Mouse (Mus musculus) stomach, embryonic 15.5 days (tissue): ENCODE measurements around the gene Pdcd2l. TPM values are rescaled to one million over a fixed set of nuclear protein-coding genes. Genes with fewer than 3 reads are reported as not detected.

Source experiments
- ATAC-seq: fragments of 200-750 bp; cut with Nextera tagmentation; 2 replicates; pipeline ENCODE4 v1.8.0; 2017; ENCODE audit warnings: low read depth, moderate number of reproducible peaks, moderate TSS enrichment; ENCODE audit not compliant: insufficient read depth, low FRiP score
- H3K27ac ChIP-seq: fragments of 300-500 bp; sonication (generic); 2 replicates; pipeline ENCODE4 v1.5.1; 2015; ENCODE audit warnings: mild to moderate bottlenecking, inconsistent platforms
- H3K27me3 ChIP-seq: fragments of 300-500 bp; sonication (generic); replicated peaks from 2 replicates; pipeline ENCODE4 v1.6.1; 2015; ENCODE audit warnings: inconsistent platforms
- H3K36me3 ChIP-seq: fragments of 300-500 bp; sonication (generic); 2 replicates; pipeline ENCODE4 v1.6.1; 2015; ENCODE audit warnings: inconsistent platforms
- H3K4me1 ChIP-seq: fragments of 300-500 bp; sonication (generic); 2 replicates; pipeline ENCODE4 v1.6.1; 2015; ENCODE audit warnings: inconsistent platforms
- H3K4me2 ChIP-seq: fragments of 300-500 bp; sonication (generic); 2 replicates; pipeline ENCODE4 v1.6.1; 2015; ENCODE audit warnings: mild to moderate bottlenecking, inconsistent platforms
- H3K4me3 ChIP-seq: fragments of 300-500 bp; sonication (generic); replicated peaks from 2 replicates; pipeline ENCODE4 v1.5.1; 2015; ENCODE audit warnings: inconsistent platforms
- H3K9ac ChIP-seq: fragments of 300-500 bp; sonication (generic); 2 replicates; pipeline ENCODE4 v1.6.1; 2015; ENCODE audit warnings: inconsistent platforms
- H3K9me3 ChIP-seq: fragments of 300-500 bp; sonication (generic); 2 replicates; pipeline ENCODE4 v1.6.1; 2016; ENCODE audit warnings: inconsistent platforms
- WGBS: fragments of 180-500 bp; shearing (Covaris S2); methylation state at CpG from one replicate; pipeline ENCODE4 v1.1.7; 2015; 5-methylcytosine and 5-hydroxymethylcytosine counted together
- polyA plus RNA-seq: library from polyadenylated mRNA; unstranded; fragments of >200 nt; fragmentation: Nextera tagmentation; extraction: Ambion mirVana; gene quantifications from 2 replicates; pipeline ENCODE4 v1.2.1, GENCODE M21; 2015

Pdcd2l gene
- polyA plus RNA-seq = 54.4 and 65.0 TPM in 2 replicates

DNA sequence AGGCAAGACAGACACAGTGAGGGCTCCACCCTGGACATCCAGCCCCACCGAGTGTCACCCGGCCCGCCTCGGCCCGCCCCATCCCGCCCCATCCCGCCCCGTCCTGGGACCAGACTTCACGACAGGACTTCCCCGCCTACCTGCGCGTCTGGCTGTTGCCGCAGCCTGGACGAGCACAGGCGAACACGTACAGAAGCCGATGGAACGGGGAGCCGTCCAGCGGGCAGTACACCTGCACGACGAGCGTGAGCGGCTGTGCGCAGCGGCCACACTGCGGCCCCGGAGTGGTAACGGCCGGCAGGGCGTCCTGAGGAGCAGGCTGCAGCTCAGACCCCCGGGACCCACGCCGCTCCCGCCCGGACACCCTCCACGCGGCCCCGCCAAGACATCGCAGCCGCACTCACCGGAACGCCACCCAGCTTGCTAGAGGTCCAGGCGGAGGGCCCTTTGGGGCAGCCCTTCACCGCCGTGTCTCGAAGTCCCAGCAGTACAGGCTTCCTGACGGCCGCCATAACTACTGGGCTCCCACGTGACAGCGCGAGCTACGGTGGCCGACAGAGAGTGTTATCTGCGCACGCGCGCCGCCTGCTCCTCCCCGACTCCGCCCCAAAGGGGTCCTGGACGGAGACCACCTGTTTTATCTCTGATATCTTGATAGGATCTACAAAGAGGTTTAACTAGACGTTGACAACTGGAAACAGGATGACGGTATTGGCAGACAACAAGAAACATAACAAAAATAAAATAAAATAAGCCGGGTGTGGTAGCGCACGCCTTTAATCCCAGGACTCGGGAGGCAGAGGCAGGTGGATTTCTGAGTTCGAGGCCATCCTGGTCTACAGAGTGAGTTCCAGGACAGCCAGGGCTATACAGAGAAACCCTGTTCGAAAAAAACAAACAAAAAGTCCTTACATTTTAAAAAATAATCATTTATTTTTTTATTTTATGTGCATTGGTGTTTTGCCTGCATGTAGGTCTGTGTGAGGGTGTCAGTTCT lies at the start of gene Pdcd2l:
Pdcd2l (minus strand) TSS at position 530 of the 997 bp plus-strand sequence.
- peaks cover 22% of the 10 kb centered on the region for H3K36me3 ChIP-seq
- peak within 1 kb of the TSS; percentile 96 for H3K4me3 ChIP-seq
- no peaks in the 10 kb centered on the region for H3K9me3 ChIP-seq
- ATAC-seq = peak; percentile 91
- no peaks in the 10 kb centered on the region for H3K4me1 ChIP-seq
- peak within 1 kb of the TSS; percentile 76 for H3K9ac ChIP-seq
- H3K27me3 ChIP-seq = no peaks in the 10 kb centered on the region
- peak within 1 kb of the TSS; percentile 79 for H3K4me2 ChIP-seq
- 2% methylated on average over 70 of the region's 70 CpGs for whole genome bisulfite sequencing
- H3K27ac ChIP-seq = peak within 1 kb of the TSS; percentile 84

DNA sequence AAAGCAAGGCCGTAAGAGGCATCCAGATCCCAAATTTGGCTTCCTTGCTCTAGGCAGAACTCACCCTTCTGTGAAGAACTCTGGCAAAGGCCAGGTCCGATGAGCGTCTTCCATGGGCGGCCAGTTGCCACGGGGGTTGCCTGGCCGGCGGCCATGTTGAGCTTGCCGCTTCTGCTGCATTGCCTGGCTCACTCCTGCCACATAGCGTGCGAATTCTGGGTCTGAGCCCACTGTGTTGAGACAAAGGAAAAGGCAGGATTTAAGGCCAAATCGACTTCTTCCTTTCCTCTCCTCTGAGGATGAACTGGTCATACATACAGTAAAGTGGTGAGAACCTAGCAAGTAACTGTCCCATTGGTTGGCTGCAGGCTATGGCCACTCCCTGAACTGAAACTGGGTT lies 45.7 kb upstream of the Pdcd2l start:
- Histone ChIP-seq H3K4me1 (no peaks in the 10 kb centered on the region), H3K9me3 (no peaks in the 10 kb centered on the region), H3K36me3 (peaks cover 58% of the 10 kb centered on the region), H3K27ac (no peak overlapping the region), H3K9ac (no peak overlapping the region), H3K4me3 (no peak overlapping the region), H3K4me2 (no peak overlapping the region), H3K27me3 (no peaks in the 10 kb centered on the region)
- no peak for ATAC-seq
- WGBS = 94% methylated on average over 11 of the region's 11 CpGs

DNA sequence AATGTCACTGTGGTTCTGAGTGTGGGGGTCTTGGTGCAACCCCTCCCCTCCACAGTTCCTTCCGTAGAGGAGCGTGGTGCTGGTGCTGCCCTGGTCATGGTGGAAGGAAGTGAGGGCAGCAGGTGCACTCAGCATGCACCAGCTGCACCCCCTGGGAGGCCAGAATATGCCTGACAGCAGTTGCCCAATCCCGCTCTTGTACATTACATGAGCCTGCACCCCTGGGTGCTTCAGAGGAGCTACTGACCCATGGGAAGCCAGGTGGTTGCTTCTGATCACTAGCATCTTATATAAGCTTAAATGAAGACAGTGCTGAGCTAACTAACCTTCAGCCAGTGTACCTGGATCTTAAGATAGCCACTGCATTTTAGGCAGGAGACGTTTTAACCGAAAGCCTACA lies 41.6 kb upstream of the Pdcd2l start:
- H3K9ac ChIP-seq = no peak overlapping the region
- H3K4me2 ChIP-seq = no peak overlapping the region
- ATAC-seq = no peak
- 91% methylated on average over 5 of the region's 5 CpGs for WGBS
- H3K27ac ChIP-seq = no peak overlapping the region
- peaks cover 36% of the 10 kb centered on the region for H3K36me3 ChIP-seq
- no peaks in the 10 kb centered on the region for H3K9me3 ChIP-seq
- peaks cover 10% of the 10 kb centered on the region; the same call in 1 of the 2 replicates for H3K4me1 ChIP-seq
- H3K27me3 ChIP-seq = no peaks in the 10 kb centered on the region
- H3K4me3 ChIP-seq = no peak overlapping the region

DNA sequence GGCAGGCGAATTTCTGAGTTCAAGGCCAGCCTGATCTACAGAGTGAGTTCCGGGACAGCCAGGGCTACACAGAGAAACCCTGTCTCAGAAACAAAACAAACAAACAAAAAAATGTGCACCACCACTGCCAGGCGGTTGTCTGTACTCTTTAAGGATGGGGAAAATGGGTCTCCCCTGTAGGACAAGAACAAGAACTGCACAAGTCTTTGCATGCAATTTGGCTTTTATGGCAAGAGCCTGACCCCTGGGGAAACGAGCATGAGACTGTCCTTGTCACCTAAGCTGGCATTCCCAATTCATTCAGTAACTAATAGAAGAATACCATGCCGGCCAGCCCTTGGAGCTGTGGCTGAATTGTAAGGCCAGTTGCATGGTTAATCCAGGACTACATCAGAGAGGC lies 39.1 kb upstream of the Pdcd2l start:
- ATAC-seq = no peak
- Histone ChIP-seq H3K4me3 (no peak overlapping the region), H3K4me1 (peaks cover 15% of the 10 kb centered on the region; the same call in 1 of the 2 replicates), H3K9ac (no peak overlapping the region), H3K27ac (no peak overlapping the region), H3K36me3 (peaks cover 23% of the 10 kb centered on the region), H3K9me3 (no peaks in the 10 kb centered on the region), H3K27me3 (no peaks in the 10 kb centered on the region), H3K4me2 (no peak overlapping the region)
- WGBS = 85% methylated on average over 5 of the region's 5 CpGs

DNA sequence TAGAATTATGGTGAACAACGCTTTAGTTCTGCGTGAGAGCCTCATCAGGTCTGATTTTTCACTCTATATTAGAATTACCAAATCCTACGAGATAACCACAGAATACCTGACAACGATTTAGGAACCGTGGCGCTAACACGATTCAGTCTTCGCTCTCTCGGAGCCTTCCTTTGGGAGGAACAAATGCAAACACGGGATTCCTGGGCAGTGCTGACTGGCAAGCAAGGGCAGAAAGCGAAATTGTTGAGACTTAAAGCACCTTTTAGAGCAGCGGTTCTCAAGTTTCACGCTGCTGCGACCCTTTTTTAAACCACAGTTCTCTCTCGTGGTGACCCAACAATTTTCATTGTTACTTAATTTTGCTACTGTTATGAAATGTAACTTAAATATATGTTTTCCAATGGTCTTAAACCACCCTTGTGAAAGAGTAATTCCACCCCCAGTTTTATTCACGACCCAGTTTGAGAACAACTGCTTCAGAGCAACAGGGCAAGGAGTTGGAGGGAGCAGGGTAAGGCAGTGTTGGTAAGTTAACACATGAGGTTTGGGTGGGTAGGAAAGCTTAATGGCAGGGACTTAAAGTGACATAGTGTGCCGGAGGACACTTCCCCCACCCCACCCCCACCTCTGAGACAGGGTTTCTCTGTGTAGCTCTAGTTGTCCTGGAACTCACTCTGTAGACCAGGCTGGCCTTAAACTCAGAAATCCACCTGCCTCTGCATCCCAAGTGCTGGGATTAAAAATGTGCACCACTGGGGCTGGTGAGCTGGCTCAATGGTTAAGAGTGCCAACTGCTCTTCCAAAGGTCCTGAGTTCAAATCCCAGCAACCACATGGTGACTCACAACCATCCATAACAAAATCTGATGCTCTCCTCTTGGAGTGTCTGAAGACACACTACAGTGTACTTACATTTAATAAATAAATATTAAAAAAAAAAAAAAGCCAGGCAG lies 38.4 kb upstream of the Pdcd2l start:
- ATAC-seq = no peak
- H3K4me3 ChIP-seq = peak overlapping the region; percentile 50
- no peaks in the 10 kb centered on the region for H3K27me3 ChIP-seq
- H3K9ac ChIP-seq = peak overlapping the region; percentile 34
- H3K4me1 ChIP-seq = peaks cover 15% of the 10 kb centered on the region; the same call in 1 of the 2 replicates
- 2% methylated on average over 17 of the region's 17 CpGs for WGBS
- no peaks in the 10 kb centered on the region for H3K9me3 ChIP-seq
- H3K27ac ChIP-seq = peak overlapping the region; percentile 94
- H3K36me3 ChIP-seq = peaks cover 19% of the 10 kb centered on the region
- peak overlapping the region; percentile 75 for H3K4me2 ChIP-seq

DNA sequence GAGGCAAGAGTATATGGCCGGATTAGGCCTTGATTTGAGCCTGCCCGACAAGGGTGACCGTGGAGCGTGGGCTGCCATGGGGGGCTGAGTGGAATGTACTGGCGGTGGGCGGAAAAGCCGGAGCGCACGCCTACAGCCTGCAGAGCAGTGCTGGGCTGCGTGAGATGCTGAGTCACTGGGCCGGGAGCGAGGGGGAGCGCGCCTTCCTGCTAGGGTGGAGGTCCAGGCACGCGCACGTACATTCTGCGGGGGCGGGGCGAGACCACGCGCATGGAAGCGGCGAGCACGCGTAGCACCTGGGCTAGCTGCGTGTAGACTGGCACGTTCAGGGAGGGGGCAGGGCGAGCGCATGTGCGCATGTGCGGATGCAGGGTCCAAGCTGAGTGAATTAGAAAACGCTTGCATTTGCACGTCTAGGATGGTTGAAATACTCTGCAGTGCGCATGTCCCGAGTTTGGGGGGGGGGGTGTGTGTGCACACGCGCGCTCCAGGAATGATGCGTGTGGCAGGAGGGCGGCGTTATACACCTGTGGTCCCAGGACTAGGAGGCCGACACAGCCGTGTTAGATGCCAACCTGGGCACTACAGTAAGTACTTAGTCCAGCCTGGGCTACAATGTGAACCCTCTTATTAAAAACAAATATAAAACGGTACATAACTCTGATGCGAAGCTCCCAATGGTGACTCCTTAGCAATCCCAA lies 37.6 kb upstream of the Pdcd2l start:
- peaks cover 16% of the 10 kb centered on the region for H3K36me3 ChIP-seq
- H3K4me3 ChIP-seq = peak overlapping the region; percentile 50
- under 1% methylated on average over 45 of the region's 46 CpGs for WGBS
- peaks cover 15% of the 10 kb centered on the region; the same call in 1 of the 2 replicates for H3K4me1 ChIP-seq
- no peaks in the 10 kb centered on the region for H3K27me3 ChIP-seq
- H3K9me3 ChIP-seq = no peaks in the 10 kb centered on the region
- peak overlapping the region; percentile 94 for H3K27ac ChIP-seq
- H3K9ac ChIP-seq = peak overlapping the region; percentile 34
- peak; percentile 90 for ATAC-seq
- peak overlapping the region; percentile 75 for H3K4me2 ChIP-seq

DNA sequence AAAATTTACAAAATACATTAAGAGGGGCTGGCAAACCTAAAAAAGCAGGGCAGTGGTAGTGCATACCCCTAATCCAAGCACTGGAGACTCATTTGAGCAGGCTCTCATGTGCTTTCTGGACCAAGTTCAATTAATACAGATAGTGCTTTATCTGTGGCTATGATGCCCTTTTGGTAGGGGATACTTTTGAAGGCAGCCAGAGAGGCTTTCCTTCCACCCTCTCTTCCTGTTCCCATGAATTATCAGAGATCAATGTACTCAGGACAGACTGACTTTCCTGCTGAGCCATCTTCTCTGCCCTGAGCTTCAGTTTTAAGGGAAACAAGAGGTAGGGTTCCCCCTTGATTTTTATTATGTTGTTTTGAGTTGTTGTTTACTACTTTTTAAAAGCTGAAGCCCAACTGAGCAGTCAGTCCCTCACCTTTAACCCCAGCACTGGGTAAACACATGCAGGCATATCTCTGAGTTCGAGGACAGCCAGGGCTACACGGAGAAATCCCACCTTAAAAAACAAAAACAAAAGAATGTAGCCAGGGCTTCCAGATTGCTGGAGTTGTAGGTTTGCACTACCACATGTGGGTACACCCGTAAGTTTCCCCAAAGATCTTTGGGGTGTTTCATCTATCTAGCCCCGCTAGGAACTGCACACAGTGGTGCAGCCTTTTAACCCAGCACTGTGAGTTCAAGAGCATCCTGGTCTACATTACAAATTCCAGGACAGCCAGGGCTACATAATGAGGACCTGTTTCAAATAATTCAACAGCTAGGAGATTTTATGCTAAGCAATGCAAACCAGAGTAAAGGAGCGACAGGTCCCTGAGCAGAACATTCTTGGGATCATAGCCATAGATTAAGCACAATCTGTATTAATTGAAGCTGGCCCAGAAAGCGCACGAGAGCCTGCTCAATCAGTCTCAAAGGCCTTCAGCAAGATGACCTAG lies 36.6 kb upstream of the Pdcd2l start:
- peak overlapping the region; percentile 0; the same call in 1 of the 2 replicates for H3K9ac ChIP-seq
- WGBS = 34% methylated on average over 7 of the region's 7 CpGs
- peaks cover 9% of the 10 kb centered on the region for H3K36me3 ChIP-seq
- ATAC-seq = no peak
- H3K4me1 ChIP-seq = peaks cover 24% of the 10 kb centered on the region
- peak overlapping the region; percentile 94 for H3K27ac ChIP-seq
- H3K4me2 ChIP-seq = peak overlapping the region; percentile 75
- H3K9me3 ChIP-seq = no peaks in the 10 kb centered on the region
- peak overlapping the region; percentile 50 for H3K4me3 ChIP-seq
- no peaks in the 10 kb centered on the region for H3K27me3 ChIP-seq

DNA sequence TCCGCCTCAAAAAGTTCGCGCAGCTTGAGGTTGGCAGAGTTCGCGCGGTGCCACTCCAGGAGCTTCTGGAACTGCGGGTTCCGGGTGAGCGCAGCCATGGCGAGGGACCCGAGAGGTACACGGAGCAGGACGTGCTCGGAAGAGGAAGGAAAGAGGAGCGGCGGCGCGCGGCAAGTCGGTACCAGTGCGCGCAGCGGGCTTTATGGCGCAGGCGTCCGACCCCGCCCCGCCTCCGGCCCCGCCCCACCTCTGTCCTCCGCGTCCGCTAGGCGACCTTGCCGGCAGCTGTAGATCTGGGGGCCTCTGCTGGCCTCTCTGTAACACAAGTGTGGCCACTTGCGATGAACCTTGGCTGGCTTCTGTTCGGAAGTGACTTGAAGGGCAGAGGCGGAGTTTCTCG lies 33.7 kb upstream of the Pdcd2l start, which contains the start of gene Gpi1:
Gpi1 (minus strand) TSS at position 221 of the 400 bp plus-strand sequence.
- Histone ChIP-seq H3K9ac (peak within 1 kb of the TSS; percentile 74), H3K9me3 (no peaks in the 10 kb centered on the region), H3K36me3 (peaks cover 26% of the 10 kb centered on the region; the same call in 1 of the 2 replicates), H3K4me1 (peaks cover 37% of the 10 kb centered on the region), H3K27me3 (no peaks in the 10 kb centered on the region), H3K4me3 (peak within 1 kb of the TSS; percentile 81), H3K4me2 (peak within 1 kb of the TSS; percentile 80), H3K27ac (peak within 1 kb of the TSS; percentile 91)
- WGBS = under 1% methylated on average over 39 of the region's 39 CpGs
- ATAC-seq = peak; percentile 67

DNA sequence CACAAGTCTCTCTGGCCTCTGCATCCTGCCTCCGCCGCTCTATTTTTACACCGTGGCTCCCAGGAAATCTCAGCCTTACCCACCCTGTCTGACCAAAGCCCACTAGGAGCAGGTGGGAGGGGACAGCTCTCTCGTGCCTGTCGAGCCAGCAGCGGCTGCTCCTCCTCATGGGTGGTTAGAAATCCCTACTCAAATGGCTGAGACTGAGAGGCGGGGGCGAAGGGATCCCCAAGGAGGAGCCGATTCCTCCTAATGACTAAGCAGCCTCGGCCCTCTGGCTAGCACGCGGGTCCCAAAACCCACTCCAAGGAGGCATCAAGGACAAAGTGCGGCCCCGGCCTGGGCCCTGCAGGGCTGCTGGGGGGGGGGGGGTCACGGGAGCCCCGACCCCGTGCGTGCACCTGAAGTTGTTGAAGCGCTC lies 33.2 kb upstream of the Pdcd2l start:
- peaks cover 30% of the 10 kb centered on the region; the same call in 1 of the 2 replicates for H3K36me3 ChIP-seq
- peak overlapping the region; percentile 81 for H3K4me3 ChIP-seq
- peaks cover 33% of the 10 kb centered on the region for H3K4me1 ChIP-seq
- H3K27ac ChIP-seq = peak overlapping the region; percentile 91
- H3K27me3 ChIP-seq = no peaks in the 10 kb centered on the region
- peak; percentile 3; the same call in 1 of the 2 replicates for ATAC-seq
- H3K9ac ChIP-seq = peak overlapping the region; percentile 74
- WGBS = 0% methylated on average over 19 of the region's 19 CpGs
- no peaks in the 10 kb centered on the region for H3K9me3 ChIP-seq
- H3K4me2 ChIP-seq = peak overlapping the region; percentile 80

DNA sequence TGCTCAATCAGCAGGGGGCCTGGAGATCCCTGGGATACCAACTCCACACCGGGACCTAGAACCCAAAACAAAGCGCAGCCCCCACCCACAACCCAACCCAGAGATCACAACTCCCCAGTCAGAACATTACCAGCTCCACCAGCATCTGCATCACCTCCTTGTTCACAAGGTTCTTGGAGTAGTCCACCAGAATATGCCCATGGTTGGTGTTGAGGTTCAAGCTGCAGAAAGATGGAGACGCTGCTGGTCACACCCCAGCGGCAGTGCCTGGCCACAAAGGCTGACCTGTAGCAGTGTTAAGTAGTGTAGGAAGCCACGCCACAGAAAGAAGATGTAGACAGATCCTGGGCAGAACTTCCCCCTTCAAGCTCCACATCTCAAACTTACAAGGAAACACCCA lies 32.7 kb upstream of the Pdcd2l start:
- peak overlapping the region; percentile 81 for H3K4me3 ChIP-seq
- no peaks in the 10 kb centered on the region for H3K9me3 ChIP-seq
- H3K4me1 ChIP-seq = peaks cover 31% of the 10 kb centered on the region
- peaks cover 33% of the 10 kb centered on the region; the same call in 1 of the 2 replicates for H3K36me3 ChIP-seq
- ATAC-seq = no peak
- 19% methylated on average over 5 of the region's 5 CpGs for WGBS
- H3K4me2 ChIP-seq = peak overlapping the region; percentile 80
- H3K27me3 ChIP-seq = no peaks in the 10 kb centered on the region
- peak overlapping the region; percentile 74 for H3K9ac ChIP-seq
- peak overlapping the region; percentile 91 for H3K27ac ChIP-seq
